Mouse (Mus musculus): Measurements from ENCODE around the gene Far2. TPM values are rescaled to one million over a fixed set of nuclear protein-coding genes. Genes with fewer than 3 reads are reported as not detected.

Gene Far2
- polyA plus RNA-seq, 1 experiment from 2014 or later, result 1.1 TPM

DNA sequence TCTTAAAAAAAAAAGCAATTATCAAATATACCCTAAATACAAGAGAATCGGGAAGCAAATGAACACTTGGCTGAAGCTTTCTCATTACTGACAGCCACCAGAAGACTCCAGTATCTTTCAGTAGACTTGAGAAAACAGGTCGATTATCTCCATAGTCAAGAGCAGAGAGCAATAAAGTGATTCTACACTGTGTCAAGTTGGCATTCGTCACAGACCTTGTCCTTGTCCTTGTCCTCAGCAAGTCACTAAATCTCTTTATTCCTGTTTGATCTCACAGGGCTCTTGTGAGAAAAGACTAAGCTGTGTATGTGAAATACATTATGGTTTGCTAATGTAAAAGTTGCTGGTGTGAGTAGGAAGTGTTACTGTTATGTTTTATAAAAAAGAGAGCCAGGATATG lies 16.1 kb downstream of the Far2 start:
- no peak for ATAC-seq

DNA sequence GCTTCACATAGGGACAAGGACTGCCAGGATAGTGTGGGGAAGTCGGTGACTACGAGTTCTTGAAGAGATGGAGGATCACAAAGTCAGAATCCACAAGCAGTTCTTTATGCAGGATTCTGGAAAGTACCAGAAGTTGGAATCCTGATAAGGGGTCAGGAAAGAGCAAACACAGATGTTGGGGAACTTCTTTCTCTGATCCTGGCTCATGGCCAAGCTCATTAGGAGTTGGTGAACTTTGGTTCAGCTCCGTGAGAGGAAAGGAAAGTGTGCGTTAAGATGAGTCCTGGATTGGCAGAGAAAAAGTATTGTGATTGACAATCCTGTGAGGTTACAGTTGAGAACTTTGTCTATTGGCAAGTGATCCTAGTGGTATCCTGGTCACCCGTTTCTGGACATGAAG lies 19.2 kb downstream of the Far2 start:
- ATAC-seq (no peak), DNase-seq (ENCODE audit: low spot score) (no peak)
- WGBS, result 51% methylated on average over 5 of the region's 5 CpGs
- H3K4me1 ChIP-seq (ENCODE audit: insufficient read depth, low read depth, low read length), result no peaks in the 10 kb centered on the region
- TF ChIP-seq EP300 (IDR thresholded peaks at IDR 0.05) (no peak), CTCF (IDR thresholded peaks at IDR 0.05) (no peak)
- no peak overlapping the region for H3K27ac ChIP-seq (ENCODE audit: low read length)
- no peaks in the 10 kb centered on the region for H3K27me3 ChIP-seq (replicated peaks; ENCODE audit: insufficient read depth, low read length)
- no peaks in the 10 kb centered on the region for H3K36me3 ChIP-seq (ENCODE audit: insufficient read depth, low read length)
- H3K9me3 ChIP-seq (ENCODE audit: low read length), result no peaks in the 10 kb centered on the region
- H3K9ac ChIP-seq (replicated peaks; ENCODE audit: low read depth), result no peak overlapping the region
- H3K4me3 ChIP-seq (ENCODE audit: low read depth, low read length), result no peak overlapping the region
- no peak overlapping the region for H3K4me2 ChIP-seq (replicated peaks; ENCODE audit: low read depth, low read length)

More for the DNA sequence above, 16.1 kb downstream of the Far2 start:
- 73% methylated on average over 3 of the region's 3 CpGs for WGBS
- no peaks in the 10 kb centered on the region for H3K36me3 ChIP-seq (ENCODE audit: insufficient read depth, low read length)
- DNase-seq (ENCODE audit: low spot score), result no peak
- no peak overlapping the region for H3K4me3 ChIP-seq (ENCODE audit: low read depth, low read length)
- no peaks in the 10 kb centered on the region for H3K9me3 ChIP-seq (ENCODE audit: low read length)
- H3K27ac ChIP-seq (ENCODE audit: low read length), result no peak overlapping the region
- no peaks in the 10 kb centered on the region for H3K27me3 ChIP-seq (replicated peaks; ENCODE audit: insufficient read depth, low read length)
- H3K9ac ChIP-seq (replicated peaks; ENCODE audit: low read depth), result no peak overlapping the region
- H3K4me1 ChIP-seq (ENCODE audit: insufficient read depth, low read depth, low read length), result no peaks in the 10 kb centered on the region
- TF ChIP-seq CTCF (IDR thresholded peaks at IDR 0.05) (no peak), EP300 (IDR thresholded peaks at IDR 0.05) (no peak)
- no peak overlapping the region for H3K4me2 ChIP-seq (replicated peaks; ENCODE audit: low read depth, low read length)

DNA sequence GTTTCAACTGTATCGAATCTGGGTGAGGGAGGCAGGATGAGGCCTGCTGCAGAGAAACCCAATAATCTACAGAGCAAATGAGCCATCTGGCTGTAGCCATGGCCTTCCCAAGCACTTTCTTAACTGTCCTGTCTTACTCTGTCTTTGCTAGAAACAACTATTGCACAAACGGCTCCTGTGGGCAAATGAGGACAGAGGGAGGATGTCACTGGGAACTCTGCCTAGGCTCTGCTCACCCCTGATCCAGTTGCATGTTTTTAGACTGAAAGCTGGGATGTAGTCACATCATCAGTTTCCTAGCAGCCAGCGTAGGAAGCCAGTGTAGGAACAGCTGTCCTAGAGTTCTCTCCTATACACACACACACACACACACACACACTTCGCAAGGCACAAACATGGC lies 21.7 kb downstream of the Far2 start:
- Histone ChIP-seq H3K4me1 (ENCODE audit: insufficient read depth, low read depth, low read length) (no peaks in the 10 kb centered on the region), H3K27ac (ENCODE audit: low read length) (no peak overlapping the region), H3K9me3 (ENCODE audit: low read length) (no peaks in the 10 kb centered on the region), H3K4me3 (ENCODE audit: low read depth, low read length) (no peak overlapping the region), H3K27me3 (replicated peaks; ENCODE audit: insufficient read depth, low read length) (no peaks in the 10 kb centered on the region), H3K4me2 (replicated peaks; ENCODE audit: low read depth, low read length) (no peak overlapping the region), H3K9ac (replicated peaks; ENCODE audit: low read depth) (no peak overlapping the region), H3K36me3 (ENCODE audit: insufficient read depth, low read length) (no peaks in the 10 kb centered on the region)
- 77% methylated on average over 4 of the region's 4 CpGs for WGBS
- no peak for ATAC-seq
- DNase-seq (ENCODE audit: low spot score), result no peak
- TF ChIP-seq CTCF (IDR thresholded peaks at IDR 0.05), result no peak

- Histone ChIP-seq H3K4me2 (replicated peaks; ENCODE audit: low read depth, low read length) (no peak overlapping the region), H3K36me3 (ENCODE audit: insufficient read depth, low read length) (no peaks in the 10 kb centered on the region), H3K27ac (ENCODE audit: low read length) (no peak overlapping the region), H3K4me3 (ENCODE audit: low read depth, low read length) (no peak overlapping the region), H3K9ac (replicated peaks; ENCODE audit: low read depth) (no peak overlapping the region), H3K9me3 (ENCODE audit: low read length) (no peaks in the 10 kb centered on the region), H3K27me3 (replicated peaks; ENCODE audit: insufficient read depth, low read length) (no peaks in the 10 kb centered on the region), H3K4me1 (ENCODE audit: insufficient read depth, low read depth, low read length) (no peaks in the 10 kb centered on the region)
- 83% methylated on average over 3 of the region's 3 CpGs for WGBS
- no peak for ATAC-seq
- TF ChIP-seq EP300 (IDR thresholded peaks at IDR 0.05), result no peak
- TF ChIP-seq CTCF (IDR thresholded peaks at IDR 0.05), result no peak
- no peak for DNase-seq (ENCODE audit: low spot score)
Measured at GRCm38 (mm10) chr6:148073599-148073998, 26.5 kb downstream of the Far2 start.

GRCm38 (mm10) chr6:148074211-148074864 lies 27.3 kb downstream of the Far2 start:
- Histone ChIP-seq H3K9me3 (ENCODE audit: low read length) (no peaks in the 10 kb centered on the region), H3K9ac (replicated peaks; ENCODE audit: low read depth) (no peak overlapping the region), H3K4me1 (ENCODE audit: insufficient read depth, low read depth, low read length) (no peaks in the 10 kb centered on the region), H3K4me3 (ENCODE audit: low read depth, low read length) (no peak overlapping the region), H3K36me3 (ENCODE audit: insufficient read depth, low read length) (no peaks in the 10 kb centered on the region), H3K27ac (ENCODE audit: low read length) (no peak overlapping the region), H3K4me2 (replicated peaks; ENCODE audit: low read depth, low read length) (no peak overlapping the region), H3K27me3 (replicated peaks; ENCODE audit: insufficient read depth, low read length) (no peaks in the 10 kb centered on the region)
- no peak for TF ChIP-seq CTCF (IDR thresholded peaks at IDR 0.05)
- TF ChIP-seq EP300 (IDR thresholded peaks at IDR 0.05), result no peak
- DNase-seq (ENCODE audit: low spot score), result no peak
- no peak for ATAC-seq

DNA sequence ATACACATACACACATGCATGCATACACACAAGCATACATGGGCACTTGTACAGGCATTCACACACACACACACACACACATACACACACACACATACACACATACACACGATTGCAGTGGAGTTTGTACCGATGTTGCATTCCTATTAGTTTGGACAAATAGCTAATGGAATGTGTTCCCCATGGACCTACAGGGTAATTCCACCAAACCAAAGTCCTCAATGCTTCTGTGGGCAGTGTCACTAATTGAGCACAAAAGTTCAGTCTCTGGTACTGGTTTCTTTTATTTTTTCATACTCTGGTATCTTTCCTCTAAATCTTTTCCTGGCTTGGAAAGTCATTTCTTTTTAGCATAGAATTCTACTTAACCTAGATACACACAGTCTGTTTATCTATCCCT lies 36.8 kb downstream of the Far2 start:
- TF ChIP-seq CTCF (IDR thresholded peaks at IDR 0.05) (no peak), EP300 (IDR thresholded peaks at IDR 0.05) (no peak)
- no peaks in the 10 kb centered on the region for H3K27me3 ChIP-seq (replicated peaks; ENCODE audit: insufficient read depth, low read length)
- no peaks in the 10 kb centered on the region for H3K36me3 ChIP-seq (ENCODE audit: insufficient read depth, low read length)
- no peak for ATAC-seq
- no peak overlapping the region for H3K4me2 ChIP-seq (replicated peaks; ENCODE audit: low read depth, low read length)
- DNase-seq (ENCODE audit: low spot score), result no peak
- H3K27ac ChIP-seq (ENCODE audit: low read length), result no peak overlapping the region
- no peak overlapping the region for H3K4me3 ChIP-seq (ENCODE audit: low read depth, low read length)
- no peaks in the 10 kb centered on the region for H3K4me1 ChIP-seq (ENCODE audit: insufficient read depth, low read depth, low read length)
- 77% methylated on average over 2 of the region's 2 CpGs for WGBS
- H3K9ac ChIP-seq (replicated peaks; ENCODE audit: low read depth), result no peak overlapping the region
- H3K9me3 ChIP-seq (ENCODE audit: low read length), result no peaks in the 10 kb centered on the region

- H3K36me3 ChIP-seq (ENCODE audit: insufficient read depth, low read length), result no peaks in the 10 kb centered on the region
- no peak for TF ChIP-seq CTCF (IDR thresholded peaks at IDR 0.05)
- no peak for TF ChIP-seq EP300 (IDR thresholded peaks at IDR 0.05)
- H3K4me2 ChIP-seq (replicated peaks; ENCODE audit: low read depth, low read length), result no peak overlapping the region
- no peak overlapping the region for H3K4me3 ChIP-seq (ENCODE audit: low read depth, low read length)
- no peaks in the 10 kb centered on the region for H3K4me1 ChIP-seq (ENCODE audit: insufficient read depth, low read depth, low read length)
- ATAC-seq (no peak), DNase-seq (ENCODE audit: low spot score) (no peak)
- H3K9ac ChIP-seq (replicated peaks; ENCODE audit: low read depth), result no peak overlapping the region
- no peaks in the 10 kb centered on the region for H3K9me3 ChIP-seq (ENCODE audit: low read length)
- 72% methylated on average over 2 of the region's 2 CpGs for whole genome bisulfite sequencing
- no peak overlapping the region for H3K27ac ChIP-seq (ENCODE audit: low read length)
- H3K27me3 ChIP-seq (replicated peaks; ENCODE audit: insufficient read depth, low read length), result no peaks in the 10 kb centered on the region
Measured at GRCm38 (mm10) chr6:148084403-148084802, 37.3 kb downstream of the Far2 start.

All from lung, postnatal 0 days (tissue).